Mouse (Mus musculus) ES-E14 (cell line): Measurements from ENCODE around the gene Scai.

Experiments used
- CHD2 ChIP-seq: IDR thresholded peaks from 2 replicates; pipeline ENCODE4 v1.6.1; 2014; ENCODE audit warnings: mild to moderate bottlenecking, low read depth, low read length, inconsistent platforms
- MAFK ChIP-seq: IDR thresholded peaks from 2 replicates; pipeline ENCODE4 v1.6.1; 2014; ENCODE audit warnings: mild to moderate bottlenecking, low read depth, low read length, inconsistent platforms; ENCODE audit not compliant: insufficient read depth
- ZC3H11A ChIP-seq: IDR thresholded peaks from 2 replicates; pipeline ENCODE4 v1.6.1; 2012; ENCODE audit warnings: low read depth, mild to moderate bottlenecking, inconsistent platforms, low read length, borderline replicate concordance

GRCm38 (mm10) chr2:39091966-39092365, 98.6 kb downstream of the Scai start:
- no peak for TF ChIP-seq MAFK
- TF ChIP-seq ZC3H11A, result no peak
- TF ChIP-seq CHD2, result no peak
